Mouse (Mus musculus) heart, postnatal 0 days (tissue): Measurements from ENCODE around the gene Magi3. TPM values are rescaled to one million over a fixed set of nuclear protein-coding genes. Genes with fewer than 3 reads are reported as not detected.

Experiments used
- ATAC-seq: fragments of 200-750 bp; cut with Nextera tagmentation; 2 replicates; pipeline ENCODE4 v1.8.0; 2017; ENCODE audit warnings: low read depth, moderate number of reproducible peaks, moderate library complexity; ENCODE audit not compliant: insufficient read depth
- DNase-seq: peaks from one replicate; pipeline ENCODE4 v3.0.0-alpha.2; 2016; ENCODE audit warnings: low spot score
- H3K27ac ChIP-seq: fragments of 300-500 bp; sonication (generic); 2 replicates; pipeline ENCODE4 v1.5.1; 2014; ENCODE audit warnings: low read depth, mild to moderate bottlenecking
- H3K27me3 ChIP-seq: fragments of 300-500 bp; sonication (generic); 2 replicates; pipeline ENCODE4 v1.6.1; 2014; ENCODE audit warnings: low read length, mixed read lengths; ENCODE audit not compliant: control insufficient read depth, insufficient read depth
- H3K36me3 ChIP-seq: fragments of 300-500 bp; sonication (generic); replicated peaks from 2 replicates; pipeline ENCODE4 v1.6.1; 2014; ENCODE audit warnings: low read length, mixed read lengths; ENCODE audit not compliant: control insufficient read depth, insufficient read depth
- H3K4me1 ChIP-seq: fragments of 300-500 bp; sonication (generic); 2 replicates; pipeline ENCODE4 v1.6.1; 2014; ENCODE audit warnings: antibody characterized with exemption; ENCODE audit not compliant: control insufficient read depth, insufficient read depth
- H3K4me2 ChIP-seq: fragments of 300-500 bp; sonication (generic); 2 replicates; pipeline ENCODE4 v1.6.1; 2014; ENCODE audit warnings: low read depth, mild to moderate bottlenecking, low read length, moderate library complexity
- H3K4me3 ChIP-seq: fragments of 300-500 bp; sonication (generic); 2 replicates; pipeline ENCODE4 v1.5.1; 2014; ENCODE audit warnings: low read depth, low read length
- H3K9ac ChIP-seq: fragments of 300-500 bp; sonication (generic); replicated peaks from 2 replicates; pipeline ENCODE4 v1.6.1; 2014; ENCODE audit warnings: low read depth, low read length, mixed read lengths
- H3K9me3 ChIP-seq: fragments of 300-500 bp; sonication (generic); replicated peaks from 2 replicates; pipeline ENCODE4 v1.6.1; 2016; ENCODE audit warnings: low read length; ENCODE audit not compliant: control insufficient read depth
- CTCF ChIP-seq: IDR thresholded peaks from 2 replicates; pipeline ENCODE4 v1.5.1; 2016; ENCODE audit warnings: antibody characterized with exemption, control low read depth, low read depth
- EP300 ChIP-seq: IDR thresholded peaks from 2 replicates; pipeline ENCODE4 v1.6.1; 2016; ENCODE audit warnings: antibody characterized with exemption, low read depth
- WGBS: fragments of 180-500 bp; shearing (Covaris S2); extraction: QIAGEN DNeasy Blood & Tissue Kit; methylation state at CpG from one replicate; pipeline ENCODE4 v1.1.7; 2014; 5-methylcytosine and 5-hydroxymethylcytosine counted together
- polyA plus RNA-seq: library from polyadenylated mRNA; unstranded; fragments of >200 nt; fragmentation: Nextera tagmentation; extraction: Ambion mirVana; gene quantifications from 2 replicates; pipeline ENCODE4 v1.2.1, GENCODE M21; 2015
- total RNA-seq: library from RNA; depleted of rRNA; stranded (reverse); fragments of >200 nt; gene quantifications from 2 replicates; pipeline ENCODE4 v1.2.3, GENCODE M21; 2014; ENCODE audit warnings: low replicate concordance

Gene Magi3
- total and polyA plus RNA-seq, 2 experiments from 2014 or later: 5.5 to 34.0 TPM

DNA sequence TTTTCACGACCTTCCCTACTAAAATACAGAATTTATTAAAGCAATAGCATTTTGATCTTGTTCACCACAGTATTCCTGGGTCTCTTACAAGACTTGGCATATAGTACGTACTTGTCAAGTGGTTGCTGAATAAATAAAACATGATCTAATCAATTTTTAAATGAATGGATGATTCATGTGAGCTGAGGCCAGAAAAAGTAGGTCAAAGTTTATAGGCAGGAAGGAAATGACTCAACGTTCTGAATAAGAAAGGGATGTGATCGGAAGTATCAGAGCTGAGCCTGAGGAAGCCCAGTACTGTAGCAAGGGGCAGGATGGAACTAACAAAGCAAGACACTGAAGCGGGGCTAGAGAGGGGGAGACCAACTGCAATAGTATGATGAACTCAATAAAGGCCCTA lies 127.4 kb downstream of the Magi3 start:
- Histone ChIP-seq H3K4me1 (no peaks in the 10 kb centered on the region), H3K4me3 (no peak overlapping the region), H3K27ac (peak overlapping the region; percentile 48; the same call in 1 of the 2 replicates), H3K9me3 (no peaks in the 10 kb centered on the region), H3K27me3 (no peaks in the 10 kb centered on the region), H3K4me2 (no peak overlapping the region), H3K36me3 (peaks cover 7% of the 10 kb centered on the region), H3K9ac (no peak overlapping the region)
- TF ChIP-seq EP300: no peak
- no peak for TF ChIP-seq CTCF
- 45% methylated on average over 5 of the region's 5 CpGs for WGBS
- ATAC-seq (peak; percentile 66; the same call in 1 of the 2 replicates), DNase-seq (peak; percentile 45)

DNA sequence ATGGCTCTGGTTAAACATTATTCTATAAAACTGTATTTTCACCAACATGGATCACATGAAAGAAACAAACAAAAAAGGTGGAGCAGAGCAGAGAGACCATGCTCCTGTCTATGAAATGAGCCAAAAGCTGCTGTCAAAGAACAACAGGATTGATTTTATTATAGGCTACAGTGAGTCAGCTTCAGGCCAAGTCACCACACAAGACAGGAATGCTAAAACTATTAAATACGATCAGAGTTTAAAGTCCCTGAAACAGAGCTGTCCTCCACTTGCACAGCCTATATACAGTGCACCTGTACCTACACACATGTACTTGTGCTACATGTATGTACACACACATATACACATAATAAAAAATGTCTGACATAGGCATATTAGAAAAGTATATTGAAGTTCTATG lies 138.1 kb downstream of the Magi3 start:
- H3K4me2 ChIP-seq: no peak overlapping the region
- WGBS: 76% methylated on average over 1 of the region's 1 CpGs
- peaks cover 13% of the 10 kb centered on the region; the same call in 1 of the 2 replicates for H3K36me3 ChIP-seq
- no peak for TF ChIP-seq CTCF
- no peak for TF ChIP-seq EP300
- H3K9me3 ChIP-seq: no peaks in the 10 kb centered on the region
- no peak overlapping the region for H3K27ac ChIP-seq
- no peaks in the 10 kb centered on the region for H3K4me1 ChIP-seq
- ATAC-seq (no peak), DNase-seq (no peak)
- no peaks in the 10 kb centered on the region for H3K27me3 ChIP-seq
- H3K4me3 ChIP-seq: no peak overlapping the region
- H3K9ac ChIP-seq: no peak overlapping the region

DNA sequence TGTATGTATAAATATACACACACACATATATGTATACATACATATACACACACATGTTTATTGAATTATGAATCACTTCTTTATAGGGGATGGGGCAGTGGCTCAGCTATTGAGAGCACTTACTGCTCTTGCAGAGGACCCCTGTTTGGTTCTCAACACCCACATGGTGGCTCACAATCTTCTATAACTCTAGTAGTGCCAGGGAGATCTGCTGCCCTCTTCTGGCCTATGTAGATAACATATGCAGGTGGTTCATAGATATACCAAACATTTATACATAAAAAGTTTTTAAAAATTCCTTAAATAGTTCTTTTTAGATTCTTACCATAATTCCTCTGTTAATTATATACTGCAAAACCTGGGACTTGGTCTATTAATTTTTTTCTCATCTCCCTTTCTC lies 141.4 kb downstream of the Magi3 start:
- no peak overlapping the region for H3K27ac ChIP-seq
- no peak for TF ChIP-seq CTCF
- TF ChIP-seq EP300: no peak
- DNase-seq (no peak), ATAC-seq (no peak)
- no peaks in the 10 kb centered on the region for H3K27me3 ChIP-seq
- H3K4me3 ChIP-seq: no peak overlapping the region
- no peak overlapping the region for H3K9ac ChIP-seq
- H3K4me2 ChIP-seq: no peak overlapping the region
- H3K4me1 ChIP-seq: no peaks in the 10 kb centered on the region
- no peaks in the 10 kb centered on the region for H3K9me3 ChIP-seq
- H3K36me3 ChIP-seq: peaks cover 8% of the 10 kb centered on the region; the same call in 1 of the 2 replicates

DNA sequence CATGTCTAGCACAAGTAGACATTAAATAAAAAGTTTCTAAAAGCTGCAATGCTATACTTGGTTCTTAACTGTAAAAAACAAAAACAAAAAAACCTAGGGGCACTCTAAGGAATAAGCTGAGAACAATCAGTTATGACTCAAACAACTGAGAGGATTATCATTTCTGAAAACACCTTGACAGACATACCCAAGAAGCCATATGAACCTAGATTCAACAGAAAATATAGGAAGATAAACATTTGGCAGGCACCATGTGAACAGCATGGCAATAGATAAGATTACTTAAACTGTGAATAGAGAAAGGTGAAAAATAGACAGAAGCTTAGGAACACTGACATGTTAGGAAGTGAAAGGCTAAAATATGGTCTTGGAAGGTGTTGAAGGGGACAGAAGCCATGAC lies 150.8 kb downstream of the Magi3 start:
- peaks cover 4% of the 10 kb centered on the region; the same call in 1 of the 2 replicates for H3K36me3 ChIP-seq
- H3K27ac ChIP-seq: no peak overlapping the region
- H3K9me3 ChIP-seq: no peaks in the 10 kb centered on the region
- H3K4me2 ChIP-seq: no peak overlapping the region
- no peaks in the 10 kb centered on the region for H3K27me3 ChIP-seq
- no peak for ATAC-seq
- no peak overlapping the region for H3K9ac ChIP-seq
- H3K4me3 ChIP-seq: no peak overlapping the region
- H3K4me1 ChIP-seq: no peaks in the 10 kb centered on the region
- no peak for TF ChIP-seq CTCF
- no peak for TF ChIP-seq EP300
- no peak for DNase-seq

DNA sequence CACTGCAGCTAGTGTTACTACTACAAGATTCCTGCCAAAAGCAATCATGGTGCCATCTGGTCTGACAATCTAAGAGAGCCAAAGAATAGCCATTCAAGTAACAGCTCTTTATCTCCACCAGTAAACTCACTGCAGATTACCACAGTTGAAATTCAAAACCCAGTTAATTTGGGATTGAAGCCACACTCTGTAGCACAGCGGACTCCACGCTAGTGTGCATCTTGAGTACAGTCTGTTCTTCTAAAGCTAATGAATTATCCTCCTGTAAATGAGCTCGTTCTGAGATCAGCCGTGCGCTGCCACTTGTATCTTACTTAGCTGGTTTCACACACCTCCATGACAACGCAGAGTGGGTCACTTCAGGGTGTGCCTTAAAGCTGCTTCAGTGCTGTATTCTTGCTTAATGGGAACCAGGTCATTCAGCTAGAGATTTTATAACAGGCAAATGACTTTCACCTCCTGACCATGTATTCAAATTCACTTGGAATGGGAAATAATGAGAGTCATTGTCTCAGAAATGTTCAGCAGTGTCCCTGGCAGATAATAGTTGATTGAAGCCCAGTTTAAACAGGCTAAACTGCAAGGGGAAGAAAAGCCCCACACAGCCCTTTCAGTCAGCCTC lies 161.1 kb downstream of the Magi3 start:
- no peak overlapping the region for H3K4me3 ChIP-seq
- no peak overlapping the region for H3K4me2 ChIP-seq
- TF ChIP-seq CTCF: no peak
- TF ChIP-seq EP300: no peak
- H3K36me3 ChIP-seq: peaks cover 22% of the 10 kb centered on the region
- ATAC-seq (no peak), DNase-seq (no peak)
- H3K9ac ChIP-seq: no peak overlapping the region
- no peak overlapping the region for H3K27ac ChIP-seq
- no peaks in the 10 kb centered on the region for H3K27me3 ChIP-seq
- H3K4me1 ChIP-seq: no peaks in the 10 kb centered on the region
- H3K9me3 ChIP-seq: no peaks in the 10 kb centered on the region
- 64% methylated on average over 6 of the region's 6 CpGs for WGBS

DNA sequence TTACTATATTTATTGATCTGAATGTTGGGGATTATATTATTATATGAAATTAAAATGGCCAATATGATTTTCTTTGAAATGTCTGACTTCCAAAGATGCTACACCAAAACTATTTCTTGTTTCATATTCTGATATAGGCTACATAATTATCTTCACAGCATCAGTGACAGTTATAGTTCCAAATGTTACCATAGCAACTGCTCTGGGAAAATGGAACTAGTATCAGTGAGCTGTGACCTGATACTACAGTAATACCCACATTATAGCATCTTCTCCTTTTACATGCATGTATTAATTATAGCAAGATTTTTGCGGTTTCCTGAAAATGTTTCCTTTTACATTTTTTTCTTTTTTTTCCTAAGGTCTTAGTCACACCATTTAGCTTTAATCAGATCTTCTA lies 187.4 kb downstream of the Magi3 start:
- Histone ChIP-seq H3K27me3 (no peaks in the 10 kb centered on the region), H3K4me2 (no peak overlapping the region), H3K9me3 (no peaks in the 10 kb centered on the region), H3K9ac (no peak overlapping the region), H3K36me3 (peaks cover 42% of the 10 kb centered on the region), H3K4me1 (no peaks in the 10 kb centered on the region), H3K4me3 (no peak overlapping the region), H3K27ac (no peak overlapping the region)
- ATAC-seq (no peak), DNase-seq (no peak)
- TF ChIP-seq CTCF (no peak), EP300 (no peak)
- WGBS: 98% methylated on average over 1 of the region's 1 CpGs
